Mouse (Mus musculus) spleen, postnatal 4 days (tissue): ENCODE measurements around the gene Itpk1.
"Not testable (repeated sequence)": the region's sequence is repeated elsewhere in the genome, so short reads cannot be mapped to it uniquely, and the experiment has no call there.

Source experiments
- DNase-seq, 2 experiments: peaks; one replicate each; pipeline ENCODE4 v3.0.0; 2022; ENCODE audit warnings: low spot score in 2 of 2

Itpk1 gene

DNA sequence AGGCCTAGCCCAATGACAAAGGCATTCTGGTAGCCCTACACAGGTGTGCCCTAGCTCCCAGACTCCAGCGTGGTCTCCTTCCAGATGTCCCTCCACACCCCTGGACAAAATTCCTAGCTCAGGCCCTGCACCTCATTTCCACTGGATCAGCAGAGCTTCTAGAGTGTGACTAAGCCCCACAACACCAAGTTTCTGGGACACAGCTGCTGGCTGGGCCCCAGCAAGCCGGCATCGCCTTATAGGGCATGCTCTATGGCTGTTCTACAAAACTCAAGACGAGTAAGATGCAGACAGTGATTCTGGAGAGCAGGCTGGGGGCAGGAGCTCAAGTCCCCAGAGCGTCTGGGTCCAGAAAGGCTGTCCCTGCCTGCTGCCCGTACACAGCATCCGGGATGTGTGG is 43.0 kb downstream of the Itpk1 start:
- no peak for DNase-seq

DNA sequence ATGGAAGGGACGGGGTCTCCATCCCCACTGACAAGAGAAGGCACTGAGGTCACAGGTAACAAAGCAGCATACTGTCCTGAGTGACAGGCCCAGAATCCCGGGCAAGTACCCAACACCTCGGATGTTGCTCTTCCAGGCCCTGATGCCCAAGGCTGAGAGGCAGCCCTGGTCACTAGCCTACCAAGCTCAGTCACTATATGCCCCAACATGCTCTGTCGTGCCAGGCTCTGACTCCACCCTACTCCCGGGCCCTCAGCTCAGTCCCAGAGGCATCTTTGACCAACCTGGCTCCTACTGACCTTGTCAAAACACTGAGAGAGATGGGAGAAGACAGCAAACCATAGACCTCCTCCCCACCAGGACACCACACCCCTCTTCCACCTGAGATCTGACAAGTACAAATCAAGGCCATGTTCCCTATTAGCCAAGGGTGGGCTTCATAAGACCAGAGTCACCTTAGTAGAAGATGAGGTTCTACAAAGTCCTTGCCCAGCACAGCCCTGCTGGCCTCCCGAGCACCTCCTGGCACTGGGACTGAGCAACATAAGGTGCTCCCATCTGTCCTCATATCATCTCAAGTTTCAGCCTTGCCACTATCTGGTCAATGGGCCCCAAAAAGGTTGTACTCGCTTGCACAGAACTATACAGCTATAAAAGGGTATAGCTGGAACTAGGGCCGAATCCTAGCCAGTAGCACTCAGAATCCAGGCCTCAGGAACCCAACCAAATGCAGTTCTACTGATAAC is 43.7 kb downstream of the Itpk1 start:
- DNase-seq = no peak

DNA sequence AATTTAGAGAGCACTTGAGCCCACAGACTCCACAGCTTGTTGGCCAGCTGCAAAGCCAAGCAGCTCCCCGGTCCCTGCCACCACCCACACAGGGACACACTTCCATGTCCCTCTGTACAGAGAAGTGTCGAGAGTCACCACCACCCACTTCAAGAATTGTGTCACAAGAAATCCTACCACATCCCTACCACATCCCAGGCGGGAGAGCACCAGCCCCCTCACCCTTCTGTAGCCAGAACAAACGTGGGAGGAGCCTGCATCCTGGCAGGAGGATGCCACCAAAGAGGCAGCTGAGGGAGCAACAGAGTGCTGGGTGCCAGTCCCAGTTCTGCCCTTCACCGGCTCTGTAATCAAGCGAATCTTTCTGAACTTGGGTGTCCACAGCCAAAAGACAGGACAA is 51.7 kb downstream of the Itpk1 start:
- DNase-seq = no peak

DNA sequence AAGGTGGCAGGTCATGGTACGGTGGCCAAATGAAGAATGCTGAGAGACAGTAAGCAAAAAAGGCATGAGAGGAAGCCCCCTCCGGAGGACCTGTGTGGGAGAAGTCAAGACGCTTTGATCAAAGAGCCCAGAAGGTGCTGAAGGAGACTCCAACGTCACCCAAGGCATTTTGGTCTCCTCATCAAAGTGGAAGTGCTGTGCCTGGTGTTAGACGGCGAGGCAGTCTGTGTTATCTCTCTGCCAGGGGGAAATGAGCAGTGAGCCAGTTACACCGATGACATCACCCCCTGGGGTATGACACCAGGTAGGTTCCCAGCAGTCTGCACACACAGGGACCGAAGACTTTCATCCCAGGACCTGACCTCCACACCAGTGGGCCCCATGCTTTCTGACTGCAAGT is 52.3 kb downstream of the Itpk1 start:
- DNase-seq = no peak

DNA sequence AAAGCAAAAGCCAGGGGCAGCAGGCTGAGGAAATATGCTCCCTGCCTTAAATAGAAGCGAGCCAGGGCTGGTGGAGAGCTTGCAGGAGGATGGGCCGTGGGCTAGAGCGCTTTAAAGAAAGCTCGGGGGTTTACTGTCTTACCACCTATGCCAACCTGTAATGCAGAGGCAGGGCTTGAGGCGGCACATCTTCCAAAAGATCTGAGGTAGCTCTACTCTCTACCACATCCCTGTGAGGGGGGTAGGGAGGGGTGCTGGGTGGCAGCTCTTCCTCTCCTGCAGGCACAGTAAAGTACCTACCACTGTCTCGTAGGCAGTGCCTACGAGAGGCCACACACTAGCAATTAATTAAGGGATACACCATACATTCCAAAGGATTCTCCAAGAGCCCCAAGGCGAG is 52.9 kb downstream of the Itpk1 start:
- DNase-seq = no peak

DNA sequence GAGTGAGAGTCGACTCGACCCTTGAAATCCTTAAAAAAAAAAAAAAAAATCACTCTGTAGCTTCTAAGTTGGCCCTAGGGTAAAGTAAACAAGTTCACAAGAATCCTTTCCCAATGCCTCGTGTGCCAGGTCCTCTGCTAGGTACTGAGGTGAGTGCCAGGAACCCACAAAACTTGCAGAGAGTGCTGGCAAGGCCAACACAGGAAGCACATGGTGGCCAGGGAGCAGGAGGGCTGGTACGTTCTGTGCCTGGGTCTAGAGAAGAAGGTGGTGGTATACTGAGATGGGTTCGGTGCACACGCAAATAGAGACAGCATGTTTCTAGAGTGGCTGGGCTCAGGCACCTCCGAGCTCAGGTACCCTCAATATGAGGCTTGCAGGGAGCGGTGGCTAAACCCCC is 53.3 kb downstream of the Itpk1 start:
- DNase-seq = no peak

DNA sequence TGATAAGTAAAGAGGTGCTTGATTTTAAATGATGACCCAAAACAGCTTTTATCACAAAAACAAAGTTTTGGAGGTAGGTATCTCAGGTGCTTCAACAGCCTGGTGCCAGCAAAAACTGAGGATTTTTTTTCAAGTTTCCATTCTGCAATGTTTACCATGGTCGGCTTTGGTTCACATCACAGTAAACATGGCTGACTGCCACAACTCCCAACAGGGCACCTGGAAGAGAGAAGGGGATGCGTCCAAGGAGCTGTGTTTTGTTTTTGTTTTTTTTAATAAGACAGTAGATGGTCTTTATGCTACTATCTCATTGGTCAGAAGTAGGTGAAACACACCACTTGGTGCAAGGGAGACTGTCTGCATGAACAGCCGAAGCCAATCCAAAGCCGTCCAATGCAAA is 54.1 kb downstream of the Itpk1 start:
- DNase-seq = no peak

DNA sequence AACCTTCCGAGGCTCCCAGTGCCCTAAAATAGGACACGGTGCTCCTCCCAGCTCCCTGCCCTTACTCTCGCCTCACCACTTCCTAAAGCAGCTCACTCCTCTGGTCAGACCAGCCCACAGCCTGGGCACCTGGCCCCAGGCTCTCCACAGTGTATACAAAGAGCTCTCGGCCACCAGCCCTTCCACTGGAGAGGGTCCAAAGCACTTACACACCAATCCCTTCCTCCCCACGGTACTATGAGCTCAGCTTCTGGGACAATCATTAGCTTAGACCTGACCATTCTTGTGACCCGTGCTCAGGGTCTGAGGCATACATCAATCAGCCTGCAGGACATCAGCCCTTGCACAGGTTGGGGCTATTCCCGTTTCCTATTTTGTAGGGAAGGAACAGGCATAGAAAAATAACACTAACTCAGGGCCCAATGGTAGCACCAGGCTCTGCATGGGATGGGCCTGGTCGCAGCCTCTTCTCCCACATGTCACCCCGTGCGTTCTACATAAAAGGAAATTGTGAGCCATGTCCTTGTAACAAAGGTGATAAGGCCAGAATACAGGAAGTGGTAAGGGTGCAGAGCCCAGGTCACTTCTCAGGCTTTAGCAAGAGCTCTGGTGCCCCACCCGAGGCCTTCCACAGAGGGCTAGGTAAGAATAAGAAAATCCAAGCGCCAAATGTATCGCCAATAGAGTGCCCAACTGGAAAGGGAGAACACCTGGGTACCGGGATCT is 56.7 kb downstream of the Itpk1 start:
- DNase-seq = no peak

DNA sequence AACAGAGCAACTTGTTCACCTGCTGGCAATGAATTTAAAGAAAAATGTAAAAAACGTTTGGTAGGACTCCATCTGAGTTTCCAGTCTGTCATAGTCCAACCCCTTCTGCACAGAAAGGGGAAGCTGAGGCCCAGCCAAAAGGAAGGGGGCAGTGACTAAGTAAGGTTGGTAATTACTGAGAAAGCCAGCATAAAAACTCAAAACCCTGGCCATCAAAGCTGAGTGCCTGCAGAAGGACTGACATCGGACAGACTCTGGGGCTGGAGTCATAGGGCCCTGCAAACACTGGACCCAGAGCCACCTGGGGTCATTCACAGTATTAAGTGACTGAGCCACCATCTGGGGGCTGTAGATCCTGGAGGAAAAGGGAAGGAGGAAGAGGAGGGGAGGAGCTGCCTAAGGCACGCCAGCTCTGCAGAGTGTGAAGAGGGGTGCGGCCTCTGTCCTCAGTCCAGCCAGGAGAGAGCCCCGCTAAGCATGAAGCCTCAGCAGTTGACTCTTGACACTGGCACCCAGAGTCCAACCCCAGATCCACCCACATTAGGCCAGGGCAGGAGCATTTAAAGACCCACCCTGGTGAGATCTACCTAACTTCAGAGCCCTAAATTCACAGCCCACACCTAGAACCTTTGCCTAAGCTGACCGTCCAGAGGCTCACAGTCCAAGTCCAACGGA is 58.0 kb downstream of the Itpk1 start:
- DNase-seq = peak in 1 of 2 experiments; percentile 41

DNA sequence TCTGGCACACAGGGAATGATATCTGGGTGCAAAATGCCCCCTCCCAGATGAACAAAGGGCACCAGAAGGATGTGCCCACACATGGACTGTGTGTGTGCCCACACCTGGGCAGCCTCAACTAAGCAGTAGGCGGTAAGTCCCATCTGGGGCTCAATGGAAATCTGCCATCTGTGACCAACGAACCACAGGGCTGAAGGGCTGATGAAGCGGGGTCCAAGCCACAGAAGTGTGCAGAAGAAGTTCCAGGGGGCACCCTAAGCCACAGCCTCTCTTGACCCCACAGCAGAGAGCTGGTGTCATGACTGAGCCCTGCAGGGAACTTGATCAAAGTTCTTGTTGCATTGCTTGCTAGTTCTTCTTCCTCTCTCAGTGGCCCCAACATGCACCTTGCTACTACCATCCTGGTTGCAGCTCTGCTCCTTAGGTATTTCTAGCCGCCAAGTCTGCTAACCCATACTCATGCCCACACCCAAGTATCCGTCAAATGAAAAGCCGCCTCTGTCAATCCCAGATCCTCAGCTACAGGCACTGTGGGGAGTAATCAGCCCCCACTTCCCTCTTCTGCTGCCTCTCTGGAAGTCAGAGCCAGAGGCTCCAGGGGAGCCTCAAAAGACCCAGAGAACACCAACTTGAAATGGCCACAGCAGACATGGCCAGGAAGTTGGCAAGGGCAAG is 58.7 kb downstream of the Itpk1 start:
- peak in 1 of 2 experiments; percentile 26 for DNase-seq

DNA sequence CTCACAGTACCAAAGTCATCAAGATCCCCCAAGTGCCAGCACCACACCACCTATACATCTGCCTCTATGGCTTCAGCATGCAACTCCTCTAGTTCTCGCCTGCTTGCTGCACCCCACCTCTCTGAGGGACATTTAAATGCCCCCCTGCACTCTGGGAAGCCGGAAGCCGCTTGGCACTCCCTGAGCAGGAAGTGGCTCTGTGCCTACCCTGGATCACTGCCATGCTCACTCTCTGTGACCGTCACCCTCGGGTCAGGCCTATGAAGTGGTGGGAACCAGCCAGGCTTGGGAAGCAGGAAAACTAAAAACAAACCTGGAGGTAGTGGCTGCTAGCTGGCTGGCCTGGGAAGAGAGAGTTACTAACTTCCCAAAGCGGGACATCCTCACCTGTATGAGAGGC is 61.4 kb downstream of the Itpk1 start:
- peak; percentile 35 to 74 for DNase-seq

DNA sequence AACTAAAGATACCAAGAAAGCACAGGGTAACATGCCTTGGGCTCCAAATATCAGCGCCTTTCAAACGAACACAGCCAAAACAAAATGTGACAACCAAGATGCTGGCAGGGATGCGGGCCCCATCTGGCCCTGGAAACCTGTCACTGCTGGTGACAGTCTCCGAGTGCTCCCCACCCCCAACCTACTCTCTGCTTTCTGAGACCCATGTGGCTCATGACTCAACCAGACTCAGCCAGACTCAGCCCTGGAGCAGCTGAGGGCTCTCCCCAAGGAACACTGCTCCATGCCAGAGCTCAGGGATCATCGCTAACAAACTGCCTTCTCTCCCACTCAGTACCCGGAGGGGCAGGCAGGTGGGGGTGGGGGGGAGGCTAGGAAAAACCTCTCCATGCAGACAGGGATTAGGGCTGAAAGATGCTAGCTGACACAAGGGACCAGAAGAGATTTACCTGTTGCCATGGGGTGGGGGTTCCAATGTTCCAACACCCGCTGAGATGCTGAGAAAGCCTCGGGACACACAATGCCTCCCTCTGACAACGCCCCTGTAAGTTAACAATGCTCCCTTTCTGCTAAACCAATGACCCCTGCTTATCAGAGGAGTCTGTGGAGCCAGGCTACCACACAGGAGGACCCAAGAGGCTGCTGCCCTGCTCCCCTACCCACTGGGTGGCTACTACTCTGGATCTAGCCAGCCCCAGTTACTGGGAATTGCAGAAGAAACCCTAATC is 64.1 kb downstream of the Itpk1 start:
- no peak for DNase-seq

DNA sequence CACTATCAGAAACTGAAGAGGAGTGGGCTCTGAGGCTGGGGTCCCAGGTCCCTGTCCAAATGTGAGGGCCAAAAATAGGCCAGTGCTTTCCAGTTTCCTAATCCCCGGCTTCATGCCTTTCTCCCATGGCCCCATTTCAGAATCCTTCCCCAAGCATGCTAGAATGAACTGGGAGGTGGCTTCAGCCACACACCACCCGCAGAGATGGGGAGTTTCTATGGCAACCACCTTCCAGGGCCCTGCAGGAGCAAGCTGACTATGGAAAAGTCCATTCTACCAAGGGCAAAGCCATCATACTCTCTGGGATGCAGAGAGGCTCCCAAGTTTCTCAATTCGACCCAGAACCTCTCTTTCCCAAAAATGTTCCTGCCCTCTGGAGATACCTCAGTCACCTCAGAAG is 65.9 kb downstream of the Itpk1 start:
- no peak for DNase-seq

DNA sequence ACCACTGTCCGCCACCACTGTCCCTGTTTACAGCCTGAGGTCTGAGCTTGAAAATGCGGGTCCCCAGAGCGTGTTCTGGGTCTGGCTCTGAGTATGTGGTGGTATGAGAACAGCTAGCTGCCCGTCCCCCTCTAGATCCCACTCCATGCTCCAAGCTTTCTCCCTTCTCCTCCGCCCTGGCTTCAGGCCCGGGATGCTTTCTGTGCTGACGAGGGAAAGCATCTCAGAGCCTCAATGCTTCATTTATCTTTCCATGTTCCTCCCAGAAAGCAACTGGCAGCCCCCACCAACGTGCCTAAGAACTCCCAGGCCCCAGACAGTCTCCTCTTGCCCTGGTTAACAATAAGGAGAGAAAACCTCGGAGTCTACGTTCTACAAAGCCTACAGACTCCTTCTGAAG is 67.5 kb downstream of the Itpk1 start:
- DNase-seq = no peak

DNA sequence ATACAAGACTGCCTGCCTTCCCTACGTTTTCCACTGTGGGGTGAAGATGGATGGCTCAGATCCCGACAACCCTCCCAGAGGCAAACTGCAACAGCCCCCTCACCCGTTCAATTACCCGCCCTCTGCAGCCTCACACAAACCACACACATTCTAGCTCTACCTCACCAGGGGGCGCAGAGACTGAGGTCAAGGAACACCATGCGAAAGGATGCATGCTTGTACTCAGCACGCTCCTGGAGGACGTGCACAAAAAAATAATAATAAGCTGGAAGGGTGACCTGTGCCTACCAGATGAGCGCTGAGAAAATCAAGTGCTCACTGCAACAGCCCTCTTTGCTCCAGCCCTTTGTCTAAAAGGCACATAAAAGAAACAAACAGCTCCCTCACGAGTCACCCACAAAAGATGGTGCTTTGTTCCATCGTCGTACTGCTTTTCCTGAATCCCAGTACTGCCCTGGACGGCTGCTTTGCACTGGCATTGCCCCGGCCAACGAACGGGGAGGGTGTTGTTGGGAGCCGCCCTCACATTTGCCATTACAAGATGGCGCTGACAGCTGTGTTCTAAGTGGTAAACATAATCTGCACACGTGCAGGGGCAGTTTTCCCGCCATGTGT is 70.2 kb downstream of the Itpk1 start:
- DNase-seq = no peak

DNA sequence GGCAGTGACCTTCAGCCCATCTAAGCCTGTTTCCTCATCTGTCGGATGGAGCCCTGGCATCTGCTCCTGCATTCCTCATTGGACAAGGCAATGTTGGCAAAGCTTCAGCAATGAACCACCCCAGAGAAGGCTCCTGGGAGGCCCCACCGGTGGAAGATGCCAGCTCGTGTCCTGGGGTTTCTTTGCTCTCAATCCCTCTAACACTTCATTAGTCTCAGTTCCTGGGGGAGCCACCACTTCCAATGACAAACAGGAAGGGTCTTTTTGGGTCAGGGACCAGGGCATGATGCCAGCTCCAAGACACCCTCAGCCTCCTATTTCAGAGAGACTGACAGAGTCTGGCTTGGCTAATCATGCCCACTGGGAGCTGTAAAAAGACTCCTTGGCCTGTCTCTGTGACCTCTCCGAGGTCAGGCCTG is 71.6 kb downstream of the Itpk1 start:
- DNase-seq = no peak

DNA sequence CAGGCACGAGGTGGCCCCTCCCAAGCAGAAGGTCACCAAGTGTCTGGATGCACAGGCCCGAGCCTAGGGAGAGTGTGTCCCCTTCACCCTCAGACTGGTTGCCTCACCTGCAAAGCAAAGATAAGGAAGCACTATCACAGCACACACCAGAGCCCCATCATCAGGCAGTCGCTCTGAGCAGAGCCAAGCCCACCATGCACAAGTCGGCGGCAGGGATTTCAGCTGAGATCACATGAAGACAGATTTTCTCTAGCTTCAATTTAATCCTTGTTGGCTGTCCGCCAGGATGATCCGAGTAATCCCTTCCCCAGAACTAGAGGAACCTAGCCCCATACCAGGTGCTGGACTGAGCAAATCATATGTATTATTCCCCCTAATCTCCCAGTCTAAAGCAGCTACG is 73.0 kb downstream of the Itpk1 start:
- DNase-seq = no peak

DNA sequence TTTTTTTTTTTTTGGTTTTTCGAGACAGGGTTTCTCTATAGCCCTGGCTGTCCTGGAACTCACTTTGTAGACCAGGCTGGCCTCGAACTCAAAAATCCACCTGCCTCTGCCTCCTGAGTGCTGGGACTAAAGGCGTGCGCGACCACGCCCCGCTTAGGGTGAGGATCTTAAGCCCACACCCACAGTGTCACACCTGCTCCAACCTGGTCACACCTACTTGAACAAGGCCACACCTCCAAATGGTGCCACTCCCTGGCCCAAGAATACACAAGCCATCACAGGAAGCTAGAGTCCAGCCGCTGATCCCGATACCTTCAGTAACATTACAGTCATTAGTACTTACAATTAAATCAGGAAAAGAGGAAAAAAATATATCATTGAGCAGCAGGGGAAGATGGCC is 74.3 kb downstream of the Itpk1 start:
- DNase-seq = not testable (repeated sequence)

DNA sequence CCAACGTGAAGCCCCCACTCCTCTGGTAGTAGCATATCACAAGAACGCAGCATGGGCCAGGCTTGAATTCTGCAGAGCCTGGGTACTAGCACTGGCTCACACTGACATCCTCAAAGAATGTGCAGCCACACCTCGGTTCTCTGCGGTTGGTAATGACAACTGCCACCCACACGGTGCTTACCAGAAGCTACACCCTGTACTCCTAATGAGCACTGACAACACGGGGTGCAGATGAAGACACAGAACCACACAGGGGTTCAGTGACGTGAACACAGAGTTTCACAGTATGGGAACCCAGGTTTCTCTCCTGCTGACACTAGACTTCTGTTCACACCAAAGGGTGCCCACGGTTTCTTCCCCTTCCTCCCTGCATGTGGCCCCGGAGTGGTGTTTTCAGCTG is 76.5 kb downstream of the Itpk1 start:
- DNase-seq = no peak

DNA sequence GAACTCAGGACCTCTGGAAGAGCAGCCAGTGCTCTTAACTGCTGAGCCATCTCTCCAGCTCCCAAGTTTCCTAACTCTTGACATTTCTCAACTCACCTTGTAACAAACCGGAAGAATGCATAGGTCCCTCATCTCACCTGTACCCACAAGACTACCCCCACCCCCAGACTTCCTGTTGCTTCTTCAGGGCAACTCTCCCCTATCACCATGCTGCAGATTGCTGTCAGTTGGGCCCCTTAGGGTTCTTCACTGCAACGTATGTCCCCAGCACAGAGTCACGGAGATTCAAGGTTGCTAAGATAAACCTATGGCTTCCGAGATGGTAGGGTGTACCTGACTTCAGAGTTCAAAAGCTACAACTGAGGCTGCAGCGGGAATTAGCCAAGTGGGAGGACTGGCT is 77.2 kb downstream of the Itpk1 start:
- no peak for DNase-seq

DNA sequence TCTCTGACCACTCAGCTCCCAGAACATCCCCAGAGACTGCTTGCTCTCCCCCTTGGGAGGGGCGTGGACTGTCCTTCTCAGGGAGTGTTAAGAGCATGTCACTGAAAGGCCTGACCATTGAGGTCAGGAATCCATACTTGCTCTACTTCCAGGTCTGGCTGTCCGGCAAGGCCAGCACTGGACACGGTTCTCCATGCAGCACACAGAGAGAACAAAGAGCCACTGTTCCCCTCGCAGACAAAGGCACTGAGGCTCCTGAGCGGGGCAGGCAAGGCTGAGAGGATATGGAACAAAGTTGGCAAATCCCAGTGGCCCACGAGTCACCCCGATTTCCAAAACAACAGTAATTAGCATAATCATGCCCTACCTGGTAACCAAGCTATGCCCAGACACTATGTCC is 77.9 kb downstream of the Itpk1 start:
- no peak for DNase-seq
